Mouse (Mus musculus): ENCODE data around the gene Hint2. TPM values are rescaled to one million over a fixed set of nuclear protein-coding genes. Genes with fewer than 3 reads are reported as not detected.

Gene Hint2
- total RNA-seq, 2 experiments from 2014 or later, result 57.6 to 66.5 TPM

DNA sequence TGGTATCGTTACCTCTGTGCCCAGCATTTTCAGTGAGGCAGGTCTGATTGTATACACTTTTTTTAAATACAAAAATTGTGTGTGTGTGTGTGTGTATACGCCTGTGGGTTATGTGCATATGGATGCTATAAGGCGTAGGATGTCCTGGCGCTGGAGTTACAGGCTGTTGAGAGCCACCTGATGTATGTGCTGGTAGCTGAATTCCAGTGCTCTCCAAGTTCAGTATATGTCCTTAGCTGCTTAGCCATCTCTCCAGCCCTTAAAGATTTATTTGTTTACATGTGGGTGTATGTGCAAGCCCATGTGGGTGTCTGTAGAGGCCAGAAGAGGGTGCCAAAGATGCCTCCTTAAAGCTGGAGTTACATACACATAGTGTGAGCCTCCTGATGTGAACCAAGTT, 880 bp upstream of the Hint2 start:
- no peak for DNase-seq (ENCODE audit: low spot score in 2 of 2)

DNA sequence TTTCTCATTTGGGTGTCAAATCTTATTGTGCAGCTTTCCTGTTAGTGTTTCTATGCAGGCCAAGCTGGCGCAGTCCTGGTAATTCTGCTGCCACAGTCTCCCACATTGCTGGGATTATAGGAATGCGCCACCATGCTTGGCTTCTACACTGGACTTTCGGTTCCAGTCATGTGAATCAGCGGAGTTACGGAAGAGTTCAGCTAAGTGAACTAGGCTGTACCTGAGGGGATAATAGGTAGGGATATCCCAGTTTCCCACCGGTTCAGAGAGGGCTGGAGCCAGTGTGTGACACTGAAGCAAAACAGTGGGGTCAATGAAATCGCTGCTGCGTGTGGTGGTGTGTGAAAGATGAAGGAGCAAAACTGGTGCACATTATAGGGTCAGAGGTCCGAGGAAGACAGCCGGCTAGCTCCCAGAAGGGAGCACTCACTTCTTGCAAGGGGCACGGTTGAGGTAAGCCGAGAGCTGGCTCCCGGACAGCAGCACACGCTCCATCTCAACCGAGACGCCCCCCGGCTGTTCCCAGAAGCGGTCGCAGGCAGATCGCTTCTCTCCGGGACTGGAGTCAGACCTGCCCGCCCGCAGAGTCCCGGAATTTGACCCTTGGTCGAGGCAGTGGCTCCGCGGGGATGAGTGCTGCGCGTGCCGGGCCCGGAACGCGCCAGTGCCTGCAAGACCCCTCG, 469 bp downstream of the Hint2 start:
- DNase-seq (ENCODE audit: low spot score in 2 of 2), result no peak

DNA sequence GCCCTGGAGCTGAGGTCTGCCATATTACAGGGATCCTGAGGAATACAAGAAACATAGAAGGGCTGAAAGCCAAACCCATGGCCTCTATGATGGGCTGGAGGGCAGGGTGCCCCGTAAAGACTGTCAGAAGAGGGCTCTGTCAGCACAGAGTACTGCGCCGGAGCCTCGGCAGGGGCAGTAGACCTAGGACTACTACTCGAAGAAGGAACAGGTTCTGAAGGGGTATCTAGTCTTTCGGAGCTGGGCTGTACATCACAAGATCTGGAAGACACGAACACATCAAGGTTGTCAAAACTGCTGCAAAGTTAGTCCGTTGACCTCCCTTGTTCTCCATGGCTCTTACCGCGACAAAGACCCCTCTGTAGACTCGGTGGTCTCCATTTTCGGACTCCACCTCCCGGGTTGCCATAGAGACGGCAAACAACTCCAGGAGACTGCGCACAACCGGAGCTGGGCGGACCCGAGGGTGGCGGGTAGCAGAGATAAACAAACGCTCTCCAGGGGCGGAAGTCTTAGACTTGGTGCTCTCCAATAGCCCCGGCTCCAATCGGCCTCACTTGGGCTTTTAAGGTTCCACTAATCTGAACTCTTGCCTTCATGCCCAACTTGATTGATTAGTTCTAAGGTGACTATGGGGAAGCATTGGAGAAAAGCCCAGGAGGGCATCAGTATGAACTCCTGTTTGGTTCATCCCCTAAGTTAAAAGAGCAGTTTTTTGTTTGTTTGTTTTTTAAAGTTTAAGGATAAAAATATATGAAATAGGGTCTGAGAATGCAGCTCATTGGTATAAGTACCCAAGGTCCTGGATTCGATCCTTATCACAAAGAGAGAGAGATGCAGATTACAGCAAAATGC, 2.9 kb downstream of the Hint2 start, which contains the start of gene Spag8:
Gene Spag8 (minus strand): TSS at position 434 of the 855 bp plus-strand sequence.
- DNase-seq (ENCODE audit: low spot score in 2 of 2), result no peak

DNA sequence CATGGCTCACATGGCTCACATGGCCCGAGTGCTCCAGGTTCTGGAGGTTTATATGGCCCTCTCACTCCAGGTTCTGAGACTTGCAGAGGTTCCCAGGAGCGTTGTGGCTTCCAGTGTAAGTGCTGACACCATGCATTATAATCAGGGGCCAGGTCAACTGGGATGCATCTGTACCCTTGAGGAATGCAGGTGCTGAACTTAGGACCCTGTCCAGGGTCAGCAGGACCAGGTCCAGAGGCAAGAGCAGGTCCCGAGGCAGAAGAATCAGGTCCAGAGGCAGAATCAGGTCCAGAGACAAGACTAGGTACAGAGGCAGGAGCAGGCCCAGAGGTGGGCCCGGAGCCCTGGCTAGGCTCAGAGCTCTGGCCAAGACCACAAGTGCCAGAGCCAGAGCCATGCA, 3.5 kb downstream of the Hint2 start:
- DNase-seq (ENCODE audit: low spot score in 2 of 2), result no peak

DNA sequence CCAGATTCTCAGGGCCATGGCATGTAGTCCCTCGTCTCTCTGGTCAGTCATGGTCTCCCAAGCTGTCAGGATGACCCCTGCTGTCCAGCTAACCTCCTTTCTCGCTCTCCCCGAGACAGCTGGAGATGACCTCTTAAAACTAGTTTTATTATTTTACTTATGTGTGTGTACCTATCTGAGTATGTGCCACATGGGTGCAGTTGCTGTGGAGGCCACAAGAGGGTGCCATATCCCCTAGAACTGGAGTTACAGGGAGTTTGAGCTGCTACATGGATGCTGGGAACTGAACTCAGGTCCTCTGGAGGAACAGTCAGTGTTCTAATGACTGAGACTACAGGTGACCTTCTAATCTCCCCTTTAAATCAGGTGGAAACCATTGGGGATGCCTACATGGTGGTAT, 6.5 kb downstream of the Hint2 start:
- DNase-seq (ENCODE audit: low spot score in 2 of 2), result no peak

DNA sequence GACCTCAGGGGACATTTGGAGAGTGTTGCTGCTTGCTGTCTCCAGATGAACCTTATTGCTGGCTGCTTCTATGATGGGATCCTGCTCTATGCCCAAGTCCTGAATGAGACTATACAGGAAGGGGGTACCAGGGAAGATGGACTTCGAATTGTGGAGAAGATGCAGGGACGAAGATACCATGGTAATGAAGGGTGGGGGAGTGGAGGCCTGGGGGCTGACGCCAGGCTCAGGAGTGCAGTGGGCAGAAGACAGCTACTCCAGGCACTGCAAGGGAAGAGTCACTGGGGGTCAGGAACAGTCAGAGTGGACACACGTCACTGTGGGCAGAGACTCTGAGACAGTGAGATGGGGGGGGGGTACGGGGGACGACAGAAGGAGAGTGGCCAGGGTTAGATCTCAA, 15.8 kb downstream of the Hint2 start:
- no peak for DNase-seq (ENCODE audit: low spot score in 2 of 2)

DNA sequence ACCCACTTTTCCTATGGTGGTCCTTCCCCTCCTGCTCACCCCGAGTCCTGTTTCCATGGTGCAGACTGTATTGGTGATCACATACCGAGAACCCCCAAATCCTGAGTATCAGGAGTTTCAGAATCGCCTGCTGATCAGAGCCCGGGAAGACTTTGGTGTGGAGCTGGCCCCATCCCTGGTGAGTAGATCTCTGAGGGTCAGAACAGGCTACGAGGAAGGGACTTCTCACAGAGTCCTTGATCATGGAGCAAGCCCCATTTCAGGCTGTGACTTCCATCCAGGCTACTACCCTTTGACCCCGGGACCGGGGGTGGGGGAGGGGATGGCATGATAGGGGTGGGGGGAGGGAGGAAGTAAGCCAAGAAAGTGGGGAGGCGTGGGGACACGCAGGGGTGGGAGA, 16.2 kb downstream of the Hint2 start:
- DNase-seq (ENCODE audit: low spot score in 2 of 2), result no peak

DNA sequence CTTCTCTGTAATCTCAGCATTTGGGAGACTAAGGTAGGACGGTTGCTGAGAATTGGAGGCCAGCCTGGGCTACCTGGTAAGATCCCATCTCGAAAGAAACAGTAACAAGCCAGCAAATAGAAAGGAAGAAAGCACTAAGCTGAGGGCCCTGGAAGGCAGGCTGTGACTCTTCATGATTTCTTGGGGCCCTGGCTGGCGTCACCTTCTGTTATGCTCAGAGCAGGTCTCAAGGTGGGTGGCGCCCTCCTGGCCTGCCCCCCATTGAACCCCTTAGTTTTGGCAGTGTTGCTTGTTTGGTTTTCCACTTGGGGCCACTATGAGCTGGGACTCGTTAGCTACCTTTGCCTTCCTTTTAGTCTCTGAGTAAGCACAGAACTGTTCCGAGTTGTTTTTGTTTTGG, 19.5 kb downstream of the Hint2 start:
- no peak for DNase-seq (ENCODE audit: low spot score in 2 of 2)

DNA sequence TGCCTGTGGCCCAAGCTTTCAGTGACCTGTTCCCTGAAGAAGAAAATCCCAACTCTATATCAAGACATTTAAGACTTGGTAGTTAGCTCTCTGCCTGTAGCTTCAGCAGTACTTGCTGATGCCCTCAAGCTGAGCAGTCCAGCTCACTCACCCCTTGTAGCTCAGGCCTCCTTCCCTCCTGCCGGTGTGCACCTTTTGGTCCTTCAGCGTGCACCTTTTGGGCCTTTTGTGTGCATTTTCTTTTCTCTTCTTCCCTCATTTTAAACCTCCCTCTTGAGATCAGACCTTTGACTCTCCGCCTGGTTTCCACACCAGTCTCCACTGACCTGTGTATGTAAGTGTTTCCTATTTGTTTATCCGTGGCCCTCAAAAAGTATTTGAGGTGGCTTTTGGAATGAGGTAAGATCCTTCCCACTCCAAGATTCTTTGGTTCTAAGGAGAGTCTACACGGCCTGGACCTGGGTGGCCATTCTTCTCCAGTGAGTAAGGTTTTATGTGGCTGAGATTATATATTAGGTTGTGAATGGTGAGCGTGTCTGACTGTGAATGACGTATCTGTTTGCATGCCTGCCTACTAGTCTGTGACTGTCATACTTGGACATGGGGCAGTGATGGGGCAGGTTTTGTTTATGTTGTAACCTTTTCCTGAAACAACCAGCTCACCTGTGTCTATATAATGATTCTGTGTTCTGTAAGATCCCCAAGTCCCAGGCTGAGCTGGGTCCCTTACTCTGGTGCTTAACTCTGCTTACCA, 21.5 kb downstream of the Hint2 start:
- DNase-seq (ENCODE audit: low spot score in 2 of 2), result no peak

DNA sequence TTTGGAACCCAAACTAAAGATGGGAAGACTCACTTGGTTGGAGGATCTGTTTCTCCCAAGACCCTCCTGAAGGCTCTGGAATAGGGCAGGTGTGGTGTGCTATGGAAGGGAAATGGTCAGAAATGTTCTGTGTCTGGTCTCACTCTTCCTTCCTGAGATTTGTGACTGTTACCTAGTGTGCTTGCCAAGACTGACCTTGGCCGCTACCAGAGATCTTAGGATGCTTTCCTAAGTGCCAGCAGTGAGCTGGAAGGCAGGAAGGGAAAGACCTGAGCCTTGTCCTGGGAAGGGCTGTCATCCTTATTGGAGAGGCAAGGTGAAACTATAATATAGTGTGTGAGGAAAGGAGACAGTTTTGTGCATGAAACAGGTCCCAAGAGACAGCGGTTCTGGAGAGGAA, 22.5 kb downstream of the Hint2 start:
- DNase-seq (ENCODE audit: low spot score in 2 of 2), result no peak

DNA sequence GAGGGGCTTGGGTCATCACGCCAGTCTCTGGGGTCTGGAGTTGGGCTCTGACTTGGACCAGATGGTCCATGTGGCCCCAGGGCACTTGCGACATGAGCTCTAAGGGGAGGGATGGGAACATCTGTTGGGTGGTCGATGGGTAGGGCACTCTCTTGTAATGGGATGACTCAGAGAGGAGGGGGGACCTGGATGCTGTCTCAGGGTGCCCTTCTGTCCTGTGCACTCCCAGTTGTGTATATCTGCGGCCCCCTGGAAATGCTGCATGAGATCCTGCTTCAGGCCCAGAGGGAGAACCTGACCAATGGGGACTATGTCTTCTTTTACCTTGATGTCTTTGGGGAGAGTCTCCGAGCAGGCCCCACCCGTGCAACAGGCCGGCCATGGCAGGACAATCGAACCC, 23.0 kb downstream of the Hint2 start:
- DNase-seq (ENCODE audit: low spot score in 2 of 2), result no peak

DNA sequence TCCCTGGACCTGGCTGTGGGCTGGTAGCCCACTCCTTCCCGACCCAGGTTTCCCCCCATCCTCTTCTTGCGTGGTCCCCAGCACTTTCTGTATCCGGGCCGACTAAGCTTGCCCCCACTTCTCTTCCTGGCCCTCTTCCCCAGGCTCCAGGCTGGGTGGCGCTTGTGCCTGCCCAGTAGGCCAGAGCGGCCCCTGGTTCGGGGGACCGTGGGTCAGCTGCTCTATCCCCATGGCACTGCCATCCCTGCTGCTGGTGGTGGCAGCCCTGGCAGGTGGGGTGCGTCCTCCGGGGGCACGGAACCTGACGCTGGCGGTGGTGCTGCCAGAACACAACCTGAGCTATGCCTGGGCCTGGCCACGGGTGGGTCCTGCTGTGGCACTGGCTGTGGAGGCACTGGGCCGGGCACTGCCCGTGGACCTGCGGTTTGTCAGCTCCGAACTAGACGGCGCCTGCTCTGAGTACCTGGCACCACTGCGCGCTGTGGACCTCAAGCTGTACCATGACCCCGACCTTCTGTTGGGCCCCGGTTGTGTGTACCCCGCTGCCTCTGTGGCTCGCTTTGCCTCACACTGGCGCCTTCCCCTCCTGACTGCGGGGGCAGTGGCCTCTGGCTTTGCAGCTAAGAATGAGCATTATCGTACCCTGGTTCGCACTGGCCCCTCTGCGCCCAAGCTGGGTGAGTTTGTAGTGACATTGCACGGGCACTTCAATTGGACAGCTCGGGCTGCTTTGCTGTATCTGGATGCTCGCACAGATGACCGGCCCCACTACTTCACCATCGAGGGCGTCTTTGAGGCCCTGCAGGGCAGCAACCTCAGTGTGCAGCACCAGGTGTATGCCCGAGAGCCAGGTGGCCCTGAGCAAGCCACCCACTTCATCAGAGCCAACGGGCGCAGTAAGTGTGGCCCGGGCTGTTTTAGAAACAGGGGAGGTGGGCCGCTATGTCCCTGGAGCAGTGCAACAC, 24.0 kb downstream of the Hint2 start:
- DNase-seq (ENCODE audit: low spot score in 2 of 2), result no peak

DNA sequence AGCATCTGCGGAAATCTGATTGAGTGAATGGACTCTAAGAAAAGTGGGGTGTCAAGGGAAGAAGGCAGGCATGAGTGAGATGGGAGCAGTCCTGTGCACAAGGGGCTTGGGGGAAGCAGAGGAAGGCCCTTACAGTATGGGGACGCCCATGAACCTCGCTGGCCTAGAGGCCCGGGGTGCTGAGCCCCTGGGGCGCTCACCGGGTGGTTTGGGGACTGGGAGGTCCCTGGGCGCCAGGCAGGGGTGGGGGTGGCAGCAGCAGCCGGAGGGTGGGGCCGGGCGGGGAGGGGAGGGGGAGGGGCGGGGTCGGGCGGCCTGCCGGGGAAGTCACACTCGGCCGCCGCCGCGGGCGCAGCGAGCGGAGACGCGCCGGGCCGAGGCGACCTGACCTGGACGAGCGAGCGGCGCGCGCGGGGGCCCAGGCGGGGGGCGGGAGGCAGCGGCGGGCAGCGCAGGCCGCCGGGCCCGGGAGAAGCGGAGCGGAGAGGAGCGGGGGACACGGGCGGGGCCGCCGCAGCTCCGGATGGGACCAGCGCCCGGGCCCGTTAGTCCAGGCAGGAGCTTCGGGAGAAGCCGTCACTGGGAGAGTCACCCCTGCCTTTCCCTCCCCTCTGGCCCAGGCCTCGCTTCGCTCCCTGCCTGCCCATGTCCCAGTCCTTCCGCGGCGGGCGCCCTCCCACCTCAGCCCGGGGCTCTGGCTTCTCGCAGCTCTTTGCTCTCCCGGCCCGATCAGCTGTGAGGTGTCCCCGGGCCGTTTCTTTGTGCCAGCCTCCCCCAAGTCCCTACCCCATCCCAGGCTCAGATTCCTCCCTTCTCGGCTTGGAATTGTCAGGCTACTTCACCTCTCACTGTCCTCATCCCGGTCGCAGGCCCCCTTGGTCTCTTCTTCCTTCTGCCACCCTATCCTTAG, 25.0 kb downstream of the Hint2 start, which contains the start of gene Npr2:
Gene Npr2 (plus strand): TSS at position 890 of the 910 bp plus-strand sequence.
- peak; percentile 49 to 65 for DNase-seq (ENCODE audit: low spot score in 2 of 2)

DNA sequence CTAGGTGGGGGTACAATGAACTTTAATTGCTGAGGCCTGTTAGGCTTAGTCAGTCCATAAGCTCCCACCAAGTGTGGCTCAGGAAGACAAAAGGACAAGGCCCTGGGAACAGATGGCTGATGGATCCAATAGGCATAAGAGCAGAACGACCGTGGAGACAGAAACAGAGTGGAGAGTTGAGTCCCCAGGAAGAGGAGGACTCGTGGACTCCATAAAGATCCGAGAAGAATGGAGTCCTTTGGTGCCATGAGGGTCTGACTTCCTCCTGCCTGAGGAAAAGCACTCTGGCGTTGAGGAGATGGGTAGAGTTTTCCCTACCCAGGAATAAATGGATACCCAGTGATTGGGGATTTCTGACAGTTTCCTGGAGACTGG, 25.6 kb downstream of the Hint2 start:
- no peak for DNase-seq (ENCODE audit: low spot score in 2 of 2)

DNA sequence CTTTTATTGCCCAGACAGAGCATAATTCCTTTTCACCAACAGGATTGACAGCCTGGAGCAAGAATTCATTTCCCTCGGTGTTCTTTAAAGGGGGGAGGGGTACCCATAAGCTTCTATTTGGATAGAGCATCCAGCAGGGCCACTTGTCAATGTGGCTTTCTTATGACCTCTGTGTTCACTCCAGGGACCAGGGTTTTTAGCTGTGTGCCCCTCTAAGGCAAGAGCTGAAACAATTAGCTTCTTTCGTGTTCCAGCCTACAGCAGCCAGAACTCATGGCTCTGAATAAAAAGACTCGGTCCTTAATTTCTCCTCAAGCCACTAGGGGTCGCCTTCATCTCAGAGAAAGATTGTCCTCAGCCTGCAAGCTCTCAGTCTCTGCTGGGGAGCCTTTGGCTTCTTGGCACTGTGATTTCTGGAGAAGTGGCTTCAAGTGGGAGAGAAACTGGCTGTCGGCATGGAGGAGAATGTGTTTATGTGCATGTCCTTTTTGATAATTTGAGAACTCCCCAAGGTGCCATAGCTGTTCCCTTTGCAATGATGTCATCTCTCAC, 26.2 kb downstream of the Hint2 start:
- peak; percentile 45 to 73 for DNase-seq (ENCODE audit: low spot score in 2 of 2)

DNA sequence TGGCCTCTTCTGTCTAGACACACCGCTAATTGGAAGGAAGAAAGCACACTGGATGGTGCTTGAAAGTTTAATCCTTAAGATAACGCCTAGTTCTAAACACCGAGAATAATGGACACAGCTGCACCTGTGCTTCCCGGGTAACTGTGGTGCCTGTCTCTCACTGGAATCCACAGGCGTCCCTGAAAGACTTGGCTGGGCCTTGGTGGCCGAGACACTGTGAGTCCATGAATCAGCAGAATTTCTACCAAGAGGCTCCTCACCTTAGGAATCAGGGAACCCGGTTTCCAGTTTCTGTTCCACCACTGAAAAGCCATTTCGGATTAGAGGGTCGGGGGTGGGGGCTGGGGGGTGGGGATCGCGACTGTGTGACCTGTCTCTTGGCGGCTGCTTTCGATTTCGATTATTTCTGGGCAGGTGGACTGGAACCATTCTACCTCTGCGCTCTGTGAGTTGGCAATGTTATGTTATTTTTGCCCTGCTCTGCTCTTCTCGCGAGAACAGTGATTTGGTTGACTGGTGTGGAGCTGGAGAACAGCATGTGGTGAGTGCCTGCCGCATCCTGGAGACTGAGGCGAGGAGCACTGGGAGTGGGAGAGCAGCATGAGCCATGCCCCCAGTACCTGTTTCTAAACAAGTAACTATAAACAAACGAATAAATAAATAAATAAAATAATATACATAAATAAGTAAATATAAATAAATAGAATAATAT, 27.0 kb downstream of the Hint2 start:
- no peak for DNase-seq (ENCODE audit: low spot score in 2 of 2)

DNA sequence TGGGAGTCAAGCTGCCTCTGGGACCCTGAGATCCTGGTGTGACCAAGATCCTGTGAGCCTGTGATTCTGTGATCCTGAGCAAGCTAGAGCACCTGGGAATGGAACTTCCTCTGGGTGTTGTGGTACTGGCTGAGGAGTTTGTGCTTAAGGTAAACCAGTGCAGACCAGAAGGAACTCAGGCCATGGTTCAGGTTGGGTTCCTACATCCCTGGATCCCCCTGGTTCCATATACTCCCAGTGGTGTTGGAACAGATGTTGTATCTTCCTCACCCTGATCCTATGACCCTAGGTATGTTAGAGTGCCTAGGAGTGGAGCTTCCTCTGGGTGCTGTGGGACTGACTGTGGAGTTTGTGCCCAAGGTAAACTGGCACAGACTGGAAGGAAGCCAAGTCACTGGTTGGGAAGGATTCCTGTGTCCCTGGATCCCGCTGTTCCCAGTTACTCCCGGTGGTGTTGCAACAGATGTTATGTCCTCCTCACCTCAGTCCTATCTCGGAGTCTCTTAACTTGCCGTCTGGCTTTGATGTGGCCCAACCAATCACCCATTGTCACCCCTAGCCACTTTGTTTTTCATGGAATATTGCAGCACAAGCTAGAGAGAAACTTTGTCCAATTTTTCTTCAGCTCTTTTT, 36.0 kb downstream of the Hint2 start:
- DNase-seq (ENCODE audit: low spot score in 2 of 2), result no peak

DNA sequence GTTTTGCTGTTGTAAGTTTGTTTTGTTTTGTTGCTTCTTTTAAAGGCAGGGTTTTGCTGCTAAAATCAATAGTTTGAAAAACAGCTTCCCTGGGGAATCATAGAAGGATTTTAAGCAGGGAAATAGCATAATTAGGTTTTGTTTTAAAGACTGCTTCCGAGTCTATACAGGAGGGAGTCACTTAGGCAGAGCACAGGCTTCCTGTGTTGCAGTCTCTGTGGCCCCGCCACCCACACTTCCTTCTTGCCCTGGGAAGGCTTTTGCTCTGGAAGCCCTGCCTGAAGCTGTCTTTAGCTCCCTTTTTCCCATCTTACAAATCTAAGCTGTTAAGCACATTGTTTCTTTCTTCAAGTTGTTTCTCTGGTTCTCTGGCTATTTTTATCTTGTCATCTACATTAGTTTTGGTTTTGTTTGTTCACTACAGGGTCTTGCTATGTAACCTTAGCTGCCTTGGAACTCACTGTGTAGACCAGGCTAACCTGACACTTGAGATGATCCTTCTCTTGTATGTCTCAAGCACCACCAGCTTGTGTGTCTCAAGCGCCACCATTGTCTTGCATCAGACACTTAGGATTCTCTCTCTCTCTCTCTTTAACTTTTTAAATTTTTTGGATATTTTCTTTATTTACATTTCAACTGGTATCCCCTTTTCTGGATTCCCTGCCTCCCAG, 43.1 kb downstream of the Hint2 start:
- DNase-seq (ENCODE audit: low spot score in 2 of 2), result no peak
